Mouse (Mus musculus): Measurements from ENCODE around the gene Erc2. TPM values are rescaled to one million over a fixed set of nuclear protein-coding genes. Genes with fewer than 3 reads are reported as not detected.

Gene Erc2
- polyA plus RNA-seq, 1 experiment from 2014 or later = 12.7 TPM

- no peak overlapping the region for H3K9ac ChIP-seq (ENCODE audit: low read length)
- H3K27ac ChIP-seq (ENCODE audit: low read depth, low read length) = no peak overlapping the region
- ATAC-seq (replicated peaks; ENCODE audit: low FRiP score) (no peak), DNase-seq (ENCODE audit: low spot score) (no peak)
- H3K4me1 ChIP-seq (replicated peaks; ENCODE audit: control insufficient read depth, insufficient read depth, low read length) = no peaks in the 10 kb centered on the region
- H3K36me3 ChIP-seq (ENCODE audit: control insufficient read depth, insufficient read depth, low read length) = no peaks in the 10 kb centered on the region
- whole genome bisulfite sequencing = 78% methylated on average over 4 of the region's 4 CpGs
- H3K4me2 ChIP-seq (ENCODE audit: low read depth, low read length, severe bottlenecking) = no peak overlapping the region
- H3K9me3 ChIP-seq (ENCODE audit: control insufficient read depth, low read length) = no peaks in the 10 kb centered on the region
- H3K27me3 ChIP-seq (ENCODE audit: control insufficient read depth, insufficient read depth, low read length) = no peaks in the 10 kb centered on the region
- no peak overlapping the region for H3K4me3 ChIP-seq (ENCODE audit: low read depth, low read length)
Observed at GRCm38 (mm10) chr14:27674096-27674495, 51.9 kb downstream of the Erc2 start.

DNA sequence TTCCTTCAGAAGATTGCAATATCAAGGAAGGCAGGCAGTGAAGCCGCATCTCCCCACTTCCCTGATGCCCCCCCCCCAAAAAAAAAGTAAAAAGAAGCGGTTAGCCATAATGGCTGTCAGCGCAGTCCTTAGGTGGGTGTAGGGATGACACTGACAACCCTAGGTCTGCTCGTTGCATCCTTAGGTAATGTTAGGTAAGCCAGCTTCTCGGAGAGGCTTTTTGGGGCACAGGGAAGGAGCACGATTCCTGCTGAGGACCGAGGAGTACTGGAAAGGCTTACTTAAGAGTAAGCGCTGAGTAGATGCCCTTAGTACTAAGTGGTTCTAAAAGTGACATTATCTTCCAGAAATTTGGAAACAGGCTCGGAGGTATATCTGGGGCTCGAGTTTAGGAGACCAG lies 52.3 kb downstream of the Erc2 start:
- H3K27ac ChIP-seq (ENCODE audit: low read depth, low read length) = no peak overlapping the region
- H3K27me3 ChIP-seq (ENCODE audit: control insufficient read depth, insufficient read depth, low read length) = no peaks in the 10 kb centered on the region
- no peaks in the 10 kb centered on the region for H3K4me1 ChIP-seq (replicated peaks; ENCODE audit: control insufficient read depth, insufficient read depth, low read length)
- 88% methylated on average over 10 of the region's 10 CpGs for WGBS
- no peak overlapping the region for H3K4me3 ChIP-seq (ENCODE audit: low read depth, low read length)
- ATAC-seq (replicated peaks; ENCODE audit: low FRiP score) (no peak), DNase-seq (ENCODE audit: low spot score) (no peak)
- no peak overlapping the region for H3K4me2 ChIP-seq (ENCODE audit: low read depth, low read length, severe bottlenecking)
- H3K9me3 ChIP-seq (ENCODE audit: control insufficient read depth, low read length) = no peaks in the 10 kb centered on the region
- no peaks in the 10 kb centered on the region for H3K36me3 ChIP-seq (ENCODE audit: control insufficient read depth, insufficient read depth, low read length)
- H3K9ac ChIP-seq (ENCODE audit: low read length) = no peak overlapping the region

- Histone ChIP-seq H3K4me3 (ENCODE audit: low read depth, low read length) (no peak overlapping the region), H3K9me3 (ENCODE audit: control insufficient read depth, low read length) (no peaks in the 10 kb centered on the region), H3K9ac (ENCODE audit: low read length) (no peak overlapping the region), H3K4me1 (replicated peaks; ENCODE audit: control insufficient read depth, insufficient read depth, low read length) (no peaks in the 10 kb centered on the region), H3K27ac (ENCODE audit: low read depth, low read length) (no peak overlapping the region), H3K36me3 (ENCODE audit: control insufficient read depth, insufficient read depth, low read length) (no peaks in the 10 kb centered on the region), H3K4me2 (ENCODE audit: low read depth, low read length, severe bottlenecking) (no peak overlapping the region), H3K27me3 (ENCODE audit: control insufficient read depth, insufficient read depth, low read length) (no peaks in the 10 kb centered on the region)
- 92% methylated on average over 6 of the region's 6 CpGs for WGBS
- DNase-seq (ENCODE audit: low spot score) = no peak
- no peak for ATAC-seq (replicated peaks; ENCODE audit: low FRiP score)
Observed at GRCm38 (mm10) chr14:27675071-27675470, 52.8 kb downstream of the Erc2 start.

- ATAC-seq (replicated peaks; ENCODE audit: low FRiP score) = no peak
- Histone ChIP-seq H3K9me3 (ENCODE audit: control insufficient read depth, low read length) (no peaks in the 10 kb centered on the region), H3K27me3 (ENCODE audit: control insufficient read depth, insufficient read depth, low read length) (no peaks in the 10 kb centered on the region), H3K9ac (ENCODE audit: low read length) (no peak overlapping the region), H3K4me3 (ENCODE audit: low read depth, low read length) (no peak overlapping the region), H3K4me1 (replicated peaks; ENCODE audit: control insufficient read depth, insufficient read depth, low read length) (no peaks in the 10 kb centered on the region), H3K36me3 (ENCODE audit: control insufficient read depth, insufficient read depth, low read length) (no peaks in the 10 kb centered on the region), H3K4me2 (ENCODE audit: low read depth, low read length, severe bottlenecking) (no peak overlapping the region), H3K27ac (ENCODE audit: low read depth, low read length) (no peak overlapping the region)
- DNase-seq (ENCODE audit: low spot score) = no peak
- 86% methylated on average over 3 of the region's 3 CpGs for WGBS
Observed at GRCm38 (mm10) chr14:27682368-27683052, 60.3 kb downstream of the Erc2 start.

GRCm38 (mm10) chr14:27695781-27696180 lies 73.6 kb downstream of the Erc2 start:
- Histone ChIP-seq H3K27me3 (ENCODE audit: control insufficient read depth, insufficient read depth, low read length) (no peaks in the 10 kb centered on the region), H3K9ac (ENCODE audit: low read length) (no peak overlapping the region), H3K27ac (ENCODE audit: low read depth, low read length) (no peak overlapping the region), H3K4me1 (replicated peaks; ENCODE audit: control insufficient read depth, insufficient read depth, low read length) (no peaks in the 10 kb centered on the region), H3K9me3 (ENCODE audit: control insufficient read depth, low read length) (no peaks in the 10 kb centered on the region), H3K36me3 (ENCODE audit: control insufficient read depth, insufficient read depth, low read length) (no peaks in the 10 kb centered on the region), H3K4me2 (ENCODE audit: low read depth, low read length, severe bottlenecking) (no peak overlapping the region), H3K4me3 (ENCODE audit: low read depth, low read length) (no peak overlapping the region)
- no peak for ATAC-seq (replicated peaks; ENCODE audit: low FRiP score)
- 95% methylated on average over 7 of the region's 7 CpGs for WGBS
- DNase-seq (ENCODE audit: low spot score) = no peak

GRCm38 (mm10) chr14:27717364-27717763 lies 95.1 kb downstream of the Erc2 start:
- no peak overlapping the region for H3K27ac ChIP-seq (ENCODE audit: low read depth, low read length)
- WGBS = 82% methylated on average over 7 of the region's 7 CpGs
- no peaks in the 10 kb centered on the region for H3K4me1 ChIP-seq (replicated peaks; ENCODE audit: control insufficient read depth, insufficient read depth, low read length)
- no peaks in the 10 kb centered on the region for H3K27me3 ChIP-seq (ENCODE audit: control insufficient read depth, insufficient read depth, low read length)
- H3K9ac ChIP-seq (ENCODE audit: low read length) = no peak overlapping the region
- H3K9me3 ChIP-seq (ENCODE audit: control insufficient read depth, low read length) = no peaks in the 10 kb centered on the region
- ATAC-seq (replicated peaks; ENCODE audit: low FRiP score) (no peak), DNase-seq (ENCODE audit: low spot score) (no peak)
- no peaks in the 10 kb centered on the region for H3K36me3 ChIP-seq (ENCODE audit: control insufficient read depth, insufficient read depth, low read length)
- no peak overlapping the region for H3K4me3 ChIP-seq (ENCODE audit: low read depth, low read length)
- H3K4me2 ChIP-seq (ENCODE audit: low read depth, low read length, severe bottlenecking) = no peak overlapping the region

GRCm38 (mm10) chr14:27719601-27720000 lies 97.4 kb downstream of the Erc2 start:
- ATAC-seq (replicated peaks; ENCODE audit: low FRiP score) = no peak
- H3K27ac ChIP-seq (ENCODE audit: low read depth, low read length) = no peak overlapping the region
- no peaks in the 10 kb centered on the region for H3K9me3 ChIP-seq (ENCODE audit: control insufficient read depth, low read length)
- no peak overlapping the region for H3K4me2 ChIP-seq (ENCODE audit: low read depth, low read length, severe bottlenecking)
- H3K4me3 ChIP-seq (ENCODE audit: low read depth, low read length) = no peak overlapping the region
- no peak for DNase-seq (ENCODE audit: low spot score)
- H3K27me3 ChIP-seq (ENCODE audit: control insufficient read depth, insufficient read depth, low read length) = no peaks in the 10 kb centered on the region
- no peaks in the 10 kb centered on the region for H3K4me1 ChIP-seq (replicated peaks; ENCODE audit: control insufficient read depth, insufficient read depth, low read length)
- whole genome bisulfite sequencing = 87% methylated on average over 4 of the region's 4 CpGs
- H3K9ac ChIP-seq (ENCODE audit: low read length) = no peak overlapping the region
- no peaks in the 10 kb centered on the region for H3K36me3 ChIP-seq (ENCODE audit: control insufficient read depth, insufficient read depth, low read length)

DNA sequence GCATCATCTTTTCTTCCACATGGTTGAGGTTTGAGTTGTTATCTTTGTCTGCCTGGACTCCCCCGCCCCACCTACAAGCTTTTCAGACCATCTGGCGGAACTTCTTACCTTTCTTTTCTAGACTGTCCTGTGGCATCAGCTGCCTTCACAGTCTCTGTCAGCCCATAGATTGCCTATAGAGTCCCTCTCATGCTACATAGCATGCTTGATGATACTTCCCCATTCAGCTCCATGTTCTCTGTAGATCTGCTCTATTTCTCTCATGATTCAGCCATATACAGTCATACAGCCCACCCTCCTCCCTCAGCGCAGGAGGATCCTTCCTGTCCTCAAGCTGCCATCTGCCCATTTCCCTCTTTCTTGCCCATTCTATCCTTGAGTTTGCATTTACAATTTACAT lies 98.7 kb downstream of the Erc2 start:
- Histone ChIP-seq H3K9ac (ENCODE audit: low read length) (no peak overlapping the region), H3K4me1 (replicated peaks; ENCODE audit: control insufficient read depth, insufficient read depth, low read length) (no peaks in the 10 kb centered on the region), H3K27ac (ENCODE audit: low read depth, low read length) (no peak overlapping the region), H3K27me3 (ENCODE audit: control insufficient read depth, insufficient read depth, low read length) (no peaks in the 10 kb centered on the region), H3K9me3 (ENCODE audit: control insufficient read depth, low read length) (no peaks in the 10 kb centered on the region), H3K4me3 (ENCODE audit: low read depth, low read length) (no peak overlapping the region), H3K36me3 (ENCODE audit: control insufficient read depth, insufficient read depth, low read length) (no peaks in the 10 kb centered on the region), H3K4me2 (ENCODE audit: low read depth, low read length, severe bottlenecking) (no peak overlapping the region)
- ATAC-seq (replicated peaks; ENCODE audit: low FRiP score) (no peak), DNase-seq (ENCODE audit: low spot score) (no peak)
- WGBS = 89% methylated on average over 3 of the region's 3 CpGs

DNA sequence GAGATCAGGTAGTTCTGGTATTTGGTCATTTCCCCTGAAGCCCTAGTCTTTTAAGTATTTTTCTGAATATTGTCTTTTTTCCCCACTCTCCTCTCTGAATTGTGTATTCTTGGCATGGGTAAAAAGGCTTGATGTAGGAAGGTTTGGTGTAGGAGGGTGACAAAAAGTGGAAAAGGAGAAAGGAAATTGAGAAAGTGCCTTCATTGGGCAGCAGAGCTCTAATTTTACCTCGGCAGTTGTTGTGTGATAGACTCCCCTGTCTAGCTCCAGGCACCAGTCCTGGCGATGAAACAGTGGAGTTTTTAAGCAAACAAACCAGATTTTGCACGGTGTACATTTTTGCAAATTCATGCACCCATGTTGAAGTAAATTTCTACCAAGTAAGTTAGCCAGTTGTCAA lies 99.5 kb downstream of the Erc2 start:
- no peaks in the 10 kb centered on the region for H3K27me3 ChIP-seq (ENCODE audit: control insufficient read depth, insufficient read depth, low read length)
- H3K4me2 ChIP-seq (ENCODE audit: low read depth, low read length, severe bottlenecking) = no peak overlapping the region
- no peak for ATAC-seq (replicated peaks; ENCODE audit: low FRiP score)
- H3K36me3 ChIP-seq (ENCODE audit: control insufficient read depth, insufficient read depth, low read length) = no peaks in the 10 kb centered on the region
- H3K9ac ChIP-seq (ENCODE audit: low read length) = no peak overlapping the region
- no peak overlapping the region for H3K4me3 ChIP-seq (ENCODE audit: low read depth, low read length)
- no peaks in the 10 kb centered on the region for H3K4me1 ChIP-seq (replicated peaks; ENCODE audit: control insufficient read depth, insufficient read depth, low read length)
- no peak overlapping the region for H3K27ac ChIP-seq (ENCODE audit: low read depth, low read length)
- DNase-seq (ENCODE audit: low spot score) = no peak
- H3K9me3 ChIP-seq (ENCODE audit: control insufficient read depth, low read length) = no peaks in the 10 kb centered on the region
- WGBS = 86% methylated on average over 3 of the region's 3 CpGs
